Mouse (Mus musculus) ES-E14 (cell line): Measurements from ENCODE around the gene Sfxn5.

Experiments used
- CHD2 ChIP-seq: IDR thresholded peaks from 2 replicates; pipeline ENCODE4 v1.6.1; 2014; ENCODE audit warnings: mild to moderate bottlenecking, low read depth, low read length, inconsistent platforms
- MAFK ChIP-seq: IDR thresholded peaks from 2 replicates; pipeline ENCODE4 v1.6.1; 2014; ENCODE audit warnings: mild to moderate bottlenecking, low read depth, low read length, inconsistent platforms; ENCODE audit not compliant: insufficient read depth

- no peak for TF ChIP-seq CHD2
- no peak for TF ChIP-seq MAFK
Measured at GRCm38 (mm10) chr6:85280871-85281270, 52.4 kb downstream of the Sfxn5 start.
